Mouse (Mus musculus): ENCODE measurements around the gene Rxfp2.

DNA sequence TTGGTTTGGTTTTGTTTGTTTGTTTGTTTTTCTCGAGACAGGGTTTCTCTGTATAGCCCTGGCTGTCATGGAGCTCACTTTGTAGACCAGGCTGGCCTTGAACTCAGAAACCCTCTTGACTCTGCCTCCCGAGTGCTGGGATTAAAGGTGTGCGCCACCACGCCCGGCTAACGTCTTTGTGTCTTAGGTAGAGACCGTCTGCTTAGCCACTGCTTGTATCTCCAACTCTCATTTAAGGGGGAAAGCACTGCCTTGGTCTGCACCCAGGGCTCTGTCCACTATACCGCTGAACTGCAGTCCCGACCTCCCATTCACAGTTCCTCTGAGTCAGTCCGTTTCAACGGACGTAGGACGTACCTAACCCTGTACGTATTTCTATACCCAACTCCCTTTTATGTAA is 6.4 kb downstream of the Rxfp2 start:
- TF ChIP-seq POLR2A (IDR thresholded peaks at IDR 0.05; ENCODE audit: insufficient read length, low read depth) (no peak), CEBPB (IDR thresholded peaks at IDR 0.05; ENCODE audit: insufficient read depth, poor library complexity, severe bottlenecking) (no peak), MYOD1 (IDR thresholded peaks at IDR 0.05; ENCODE audit: control insufficient read depth in 1 of 3, insufficient read length in 2 of 3, low read depth in 2 of 3) (no peak), TCF12 (IDR thresholded peaks at IDR 0.05; ENCODE audit: insufficient read depth, poor library complexity, severe bottlenecking) (no peak), USF1 (IDR thresholded peaks at IDR 0.05; ENCODE audit: low read depth) (no peak)

All from myocyte (in vitro differentiated cells).